Mouse (Mus musculus) thymus, adult 2 months (tissue): ENCODE results near the gene Begain.

Source experiments
- CTCF ChIP-seq: fragments of 200-500 bp; IDR thresholded peaks from 2 replicates; pipeline ENCODE4 v1.5.1; 2012; ENCODE audit warnings: mild to moderate bottlenecking, control low read depth, low read length, moderate library complexity, borderline replicate concordance; ENCODE audit not compliant: control insufficient read depth, poor library complexity, insufficient read depth; ENCODE audit errors: extremely low read depth
- POLR2A ChIP-seq: fragments of 200-500 bp; IDR thresholded peaks from 2 replicates; pipeline ENCODE4 v1.6.1; 2012; ENCODE audit warnings: mild to moderate bottlenecking, low read length, control low read depth, moderate library complexity; ENCODE audit not compliant: control insufficient read depth, poor library complexity, insufficient read depth; ENCODE audit errors: extremely low read depth

DNA sequence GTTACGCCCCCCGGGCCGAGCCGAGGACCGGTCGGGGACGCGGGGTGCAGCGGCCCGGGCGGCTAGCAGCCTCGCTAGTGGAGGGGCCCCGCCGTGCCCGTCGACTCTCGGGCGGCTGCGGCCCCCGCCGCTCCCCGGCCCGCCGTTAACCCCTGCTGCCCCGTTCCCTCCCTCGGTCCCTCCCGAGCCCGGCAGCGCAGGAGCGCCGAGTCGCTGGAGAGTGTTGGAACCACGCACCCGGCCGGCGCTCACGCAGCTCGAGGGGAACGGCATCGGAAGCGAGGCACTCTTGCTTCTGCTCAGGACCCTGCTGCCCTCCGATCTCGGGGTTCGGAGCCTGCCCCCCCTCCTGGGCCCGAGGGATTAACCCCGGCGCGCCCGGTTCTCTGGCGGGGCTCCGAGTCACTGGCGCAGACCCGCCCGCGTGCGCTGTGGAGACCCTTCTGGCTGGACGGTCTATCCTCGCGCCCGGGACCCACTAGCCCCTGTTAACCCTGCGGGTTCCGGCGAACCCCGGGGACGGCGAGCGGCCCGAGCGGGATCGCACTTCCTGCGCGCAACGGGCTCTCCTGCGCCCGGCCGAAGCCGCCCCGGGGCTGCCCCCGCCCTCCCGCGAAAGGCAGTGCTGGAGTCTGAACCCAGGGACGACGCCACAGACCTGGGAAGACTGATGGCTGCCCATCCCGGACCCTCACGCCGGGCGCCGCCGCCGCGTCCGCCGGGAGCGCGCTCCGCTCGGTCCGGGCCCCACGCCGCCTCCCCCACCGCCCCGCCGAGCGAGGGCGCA lies 14.8 kb downstream of the Begain start:
- no peak for TF ChIP-seq POLR2A
- TF ChIP-seq CTCF = no peak
